Mouse (Mus musculus): ENCODE results near the gene Ccdc33.

GRCm38 (mm10) chr9:58135921-58136321 is 17.3 kb upstream of the Ccdc33 start:
- TF ChIP-seq POLR2A (IDR thresholded peaks at IDR 0.05; ENCODE audit: extremely low read depth, insufficient read depth, low read length) (no peak), CTCF (IDR thresholded peaks at IDR 0.05; ENCODE audit: low read depth, low read length) (no peak)
